Mouse (Mus musculus): ENCODE data around the gene Aunip.
A peak's percentile ranks its signal among the peaks of the same experiment; 100 is the strongest.

Gene Aunip

DNA sequence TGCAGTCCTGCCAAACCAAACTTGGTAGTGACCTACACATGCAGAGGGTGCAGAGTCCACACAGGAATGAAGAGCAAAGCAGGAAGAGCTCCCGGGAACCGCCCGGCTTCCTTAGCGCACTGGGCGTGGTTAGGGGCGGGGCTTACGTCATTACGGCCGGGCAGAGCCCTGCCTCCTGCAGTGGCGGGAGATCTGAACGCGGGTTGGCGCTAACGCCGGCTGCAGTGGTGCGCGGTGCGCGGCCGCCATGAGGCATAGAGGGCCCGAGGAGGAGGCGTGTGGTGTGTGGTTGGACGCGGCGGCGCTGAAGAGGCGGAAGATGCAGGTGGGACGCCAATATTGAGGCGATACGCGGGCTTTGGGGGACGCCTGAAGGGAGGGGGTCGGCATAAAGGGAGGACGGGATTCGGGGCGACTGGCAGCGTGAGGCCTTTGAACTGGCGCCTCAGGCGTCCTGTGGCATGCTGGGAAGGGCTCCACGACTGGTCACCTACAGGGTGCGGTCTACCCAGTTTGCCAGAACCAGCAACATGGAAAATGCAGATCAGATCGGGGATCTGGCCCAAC lies at the start of gene Aunip:
TSS of gene Aunip (plus strand) at position 155 of the 567 bp plus-strand sequence.
- DNase-seq (ENCODE audit: extremely low read depth, low read depth) = no peak

DNA sequence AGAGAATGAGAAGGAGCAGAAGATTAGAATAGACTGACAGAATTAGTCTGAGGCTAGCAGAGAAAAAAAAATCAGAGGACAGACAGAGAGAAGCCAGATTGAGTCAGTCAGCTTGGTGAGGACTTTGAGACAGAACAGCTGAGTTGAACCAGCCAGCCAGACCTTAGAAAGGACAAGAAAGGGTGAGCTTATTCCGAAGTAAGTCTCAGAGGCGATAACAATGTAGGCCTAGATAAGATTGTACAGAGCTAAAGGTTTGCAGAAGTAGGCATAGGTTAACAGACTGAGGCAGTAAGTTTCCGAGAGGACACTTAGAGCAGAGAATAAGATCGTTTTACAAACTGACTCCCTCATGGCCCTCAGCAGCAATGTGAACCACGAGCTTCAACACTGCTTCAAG lies 49.5 kb upstream of the Aunip start:
- no peak for DNase-seq (ENCODE audit: extremely low read depth, low read depth)

DNA sequence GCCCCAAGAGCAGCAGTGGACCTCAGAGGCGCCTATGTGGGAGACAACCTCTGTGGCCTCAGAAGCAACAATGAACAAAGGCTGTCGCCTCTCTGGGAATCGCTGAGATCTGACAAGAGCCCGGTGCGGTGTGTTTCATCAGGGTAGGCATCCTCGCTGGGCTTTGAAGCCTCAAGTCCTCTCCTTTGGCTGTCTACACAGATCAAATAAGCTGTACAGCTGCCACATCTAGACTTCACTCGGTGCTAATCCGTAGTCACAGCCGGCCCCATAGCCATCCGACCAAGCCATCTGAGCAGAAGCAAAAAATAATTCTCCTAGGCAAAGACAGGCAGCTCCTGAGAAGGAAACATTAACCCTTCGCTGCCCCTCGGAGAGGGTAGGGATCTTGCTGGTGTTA lies 45.0 kb upstream of the Aunip start:
- DNase-seq (ENCODE audit: extremely low read depth, low read depth) = no peak

DNA sequence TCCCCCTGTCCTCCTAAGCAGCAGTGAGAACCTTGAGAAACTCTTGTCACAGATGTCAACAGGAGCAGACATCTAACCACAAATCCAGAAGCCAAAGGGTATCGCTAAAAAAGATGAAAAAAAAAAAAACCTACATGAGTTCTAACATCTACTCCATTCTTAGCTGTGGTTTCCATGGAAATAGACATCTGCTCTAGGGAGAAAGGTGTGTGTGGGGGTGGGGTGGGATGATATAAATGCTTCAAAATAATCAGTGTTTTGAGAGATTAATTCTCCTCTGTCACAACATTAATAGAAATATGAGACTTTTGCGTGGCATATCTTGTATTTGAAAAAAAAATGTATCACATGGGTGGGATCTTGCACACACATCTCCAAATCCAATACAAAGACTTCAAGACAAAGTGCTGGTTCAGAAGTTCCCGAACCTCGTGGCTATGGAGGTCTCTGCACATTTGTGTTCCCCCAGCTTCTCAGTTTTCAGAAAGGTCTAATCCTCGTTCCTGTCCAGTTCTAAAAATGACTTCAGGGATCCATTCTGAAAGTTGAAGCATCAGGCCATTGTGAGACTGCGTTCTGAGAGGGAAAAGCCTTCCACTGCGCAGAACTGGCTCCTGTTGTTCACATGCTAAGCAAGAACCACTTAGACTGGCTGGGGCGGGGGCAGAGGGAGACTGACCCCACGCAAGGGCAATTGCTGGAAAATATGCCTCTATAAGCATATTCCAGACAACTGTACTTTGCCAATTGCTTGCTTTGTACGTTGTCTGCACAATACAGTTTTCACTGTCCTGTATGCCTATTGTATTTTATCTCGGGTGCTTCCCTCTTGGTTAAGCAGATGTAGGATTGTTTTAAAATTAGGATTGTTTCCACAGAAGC lies 44.2 kb upstream of the Aunip start:
- no peak for DNase-seq (ENCODE audit: extremely low read depth, low read depth)

DNA sequence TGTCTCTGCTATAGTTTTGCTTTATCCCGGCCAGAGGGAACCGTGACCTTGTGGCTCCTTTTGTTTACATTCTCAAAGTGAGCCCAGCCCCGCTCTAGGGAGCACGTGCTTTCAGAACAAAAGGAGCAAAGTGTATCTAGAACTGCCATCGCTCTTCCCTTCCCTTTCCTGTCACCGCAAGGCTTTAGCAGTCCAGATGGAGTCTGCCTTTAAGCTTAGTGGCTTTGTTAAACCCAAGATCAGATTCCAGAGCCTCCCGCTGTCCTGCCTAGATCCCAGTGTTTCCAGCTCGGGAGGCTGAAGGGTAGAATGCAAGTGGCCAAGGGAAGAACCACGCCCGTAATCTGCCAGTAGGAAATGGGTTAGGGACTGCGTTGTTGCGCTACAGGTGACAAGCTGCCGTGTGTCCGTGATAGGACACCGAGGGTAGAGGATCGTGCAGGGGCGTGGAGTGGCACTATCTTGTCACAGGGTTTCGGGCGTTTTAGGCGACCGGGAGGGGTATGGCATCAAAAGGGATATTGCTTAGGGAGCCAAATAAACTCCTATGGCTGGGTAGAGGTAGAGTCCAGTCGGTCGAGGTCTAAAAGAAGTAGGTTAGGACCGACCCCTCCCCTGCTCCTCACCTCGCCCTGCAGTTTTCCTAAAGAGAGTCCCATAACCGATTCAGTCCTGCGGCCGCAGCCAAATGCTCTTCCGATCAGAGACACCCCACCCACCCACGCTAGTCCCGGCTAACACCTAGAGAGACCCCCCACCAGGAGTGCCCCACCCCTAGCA lies 43.2 kb upstream of the Aunip start:
- peak; percentile 26 for DNase-seq (ENCODE audit: extremely low read depth, low read depth)

DNA sequence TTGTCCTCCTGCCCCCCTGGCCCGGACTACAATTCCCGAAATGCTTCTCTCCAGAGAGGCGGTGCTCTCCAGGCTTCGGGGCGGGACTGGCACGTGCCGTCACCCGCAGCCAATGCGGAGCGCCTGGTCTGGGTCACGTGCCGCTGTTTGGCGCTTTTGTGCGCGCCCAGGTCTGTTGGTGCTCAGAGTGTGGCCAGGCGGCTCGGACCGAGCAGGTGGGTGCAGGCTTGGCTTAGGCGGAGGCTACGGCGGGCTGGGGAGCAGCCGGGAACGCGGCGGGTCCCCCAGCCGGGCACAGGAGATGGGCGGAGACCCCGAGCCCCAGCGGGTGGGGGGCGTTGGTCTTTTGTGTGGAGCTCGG lies 42.6 kb upstream of the Aunip start, which contains the start of gene Stmn1:
TSS of gene Stmn1 (plus strand) at position 106 of the 361 bp plus-strand sequence.
- DNase-seq (ENCODE audit: extremely low read depth, low read depth) = peak; percentile 86

DNA sequence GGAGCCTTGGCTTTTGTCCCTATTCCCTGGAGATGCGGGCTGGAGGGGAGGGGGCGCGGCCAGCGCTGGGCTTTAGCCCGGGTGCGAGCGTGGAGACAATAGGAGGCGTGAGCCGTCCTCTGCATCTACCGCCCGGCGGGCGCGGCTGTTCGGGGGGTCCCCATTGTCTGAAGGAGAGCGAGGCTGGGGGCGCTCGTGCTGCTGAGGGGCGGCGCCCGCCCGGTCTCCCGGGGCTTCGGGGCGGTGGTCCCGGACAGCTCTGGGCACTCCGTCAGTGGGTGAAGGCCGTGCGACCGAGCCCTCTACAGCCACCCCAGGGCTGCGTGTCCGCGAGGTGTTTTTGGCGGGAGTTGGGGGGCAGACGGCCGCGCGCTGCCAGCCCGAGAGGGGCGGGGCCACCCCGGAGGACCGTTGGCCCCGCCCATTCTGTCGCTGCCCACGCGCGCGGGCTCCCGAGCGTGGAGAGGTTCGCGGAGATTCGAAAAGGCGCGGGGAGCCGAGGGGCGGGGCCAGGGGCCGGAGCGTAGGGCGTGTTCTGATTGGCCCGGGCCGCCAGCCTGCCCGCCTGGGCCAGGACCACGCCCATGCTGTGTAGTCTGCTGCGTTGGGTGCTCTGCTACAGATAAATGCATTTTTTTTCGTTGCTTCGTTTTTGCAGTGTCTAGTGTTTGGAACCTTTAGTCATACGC lies 42.1 kb upstream of the Aunip start:
- DNase-seq (ENCODE audit: extremely low read depth, low read depth) = peak; percentile 67

DNA sequence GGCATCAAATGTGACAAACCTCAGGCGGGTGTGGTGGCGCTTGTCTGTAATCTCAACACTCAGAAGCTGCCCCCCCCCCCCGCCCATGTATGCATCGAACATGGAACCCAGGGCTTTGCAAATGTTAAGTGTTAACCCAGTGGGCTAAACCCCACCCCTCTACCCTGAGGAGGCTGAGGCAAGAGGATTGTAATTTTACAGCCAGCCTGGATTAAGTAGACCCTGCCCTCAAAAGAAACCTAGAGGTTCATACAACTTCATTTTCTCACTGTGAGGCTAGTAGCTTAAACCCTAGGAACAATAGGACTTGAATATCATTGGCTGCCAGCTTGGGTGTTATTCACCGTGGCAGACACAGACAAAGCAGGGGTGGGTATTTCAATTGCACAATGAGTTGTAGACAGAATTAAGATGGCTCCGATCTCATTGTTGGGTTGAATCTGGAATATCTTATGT lies 41.4 kb upstream of the Aunip start:
- DNase-seq (ENCODE audit: extremely low read depth, low read depth) = no peak

DNA sequence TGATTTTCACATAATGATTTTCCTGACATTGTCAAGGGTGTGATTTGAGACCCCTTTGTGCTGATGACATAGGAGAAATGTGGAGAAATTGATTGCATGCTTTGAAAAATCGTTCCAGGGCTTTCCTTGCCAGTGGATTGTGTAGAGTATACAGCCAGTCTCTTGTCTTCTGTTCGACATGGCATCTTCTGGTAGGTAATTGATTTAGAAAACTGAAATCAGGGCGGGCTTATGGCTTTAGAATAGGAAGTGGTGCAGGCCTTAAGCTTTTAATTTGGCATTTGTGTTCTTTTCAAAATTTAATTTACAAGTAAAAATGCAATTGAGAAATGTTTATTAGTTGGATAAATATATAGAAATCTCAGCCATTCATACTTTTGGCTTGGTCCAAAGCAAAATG lies 40.8 kb upstream of the Aunip start:
- no peak for DNase-seq (ENCODE audit: extremely low read depth, low read depth)

DNA sequence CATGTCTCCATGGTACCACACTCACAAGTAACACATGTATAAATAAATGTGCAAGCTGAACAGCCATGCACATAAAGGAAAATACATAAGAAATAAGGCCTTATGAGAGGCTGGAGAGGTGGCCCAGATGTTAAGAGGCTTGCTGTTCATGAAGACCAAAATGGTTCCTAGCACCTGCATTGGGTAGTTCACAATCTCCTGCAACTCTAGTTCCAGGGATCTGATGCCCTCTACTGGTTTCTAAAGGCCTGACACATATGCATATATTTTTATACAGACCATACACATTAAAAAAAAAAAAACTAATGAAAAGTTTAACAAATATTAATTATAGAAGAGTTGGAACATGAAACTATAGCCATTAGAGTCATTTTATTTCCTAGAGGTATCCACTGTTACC lies 39.3 kb upstream of the Aunip start:
- no peak for DNase-seq (ENCODE audit: extremely low read depth, low read depth)

DNA sequence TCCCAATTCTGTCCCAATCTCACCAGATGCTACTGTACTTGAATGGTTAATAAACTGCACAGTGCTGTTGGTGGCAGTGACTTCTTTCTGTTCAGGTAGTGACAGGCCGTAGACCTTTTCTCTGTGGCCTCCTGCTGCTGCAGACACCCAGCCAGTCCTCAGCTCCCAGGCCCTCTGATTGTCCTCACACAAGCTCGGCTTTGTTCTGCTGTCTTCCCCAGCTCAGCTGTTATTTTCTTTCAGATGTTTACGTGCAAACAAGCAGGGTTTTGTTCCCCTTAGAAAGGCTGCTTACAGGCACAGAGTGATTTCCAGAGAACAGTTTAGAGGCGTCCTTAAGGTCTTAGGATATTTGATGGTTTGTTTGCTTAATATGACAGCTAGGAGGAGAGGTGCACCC lies 37.0 kb upstream of the Aunip start:
- DNase-seq (ENCODE audit: extremely low read depth, low read depth) = no peak

DNA sequence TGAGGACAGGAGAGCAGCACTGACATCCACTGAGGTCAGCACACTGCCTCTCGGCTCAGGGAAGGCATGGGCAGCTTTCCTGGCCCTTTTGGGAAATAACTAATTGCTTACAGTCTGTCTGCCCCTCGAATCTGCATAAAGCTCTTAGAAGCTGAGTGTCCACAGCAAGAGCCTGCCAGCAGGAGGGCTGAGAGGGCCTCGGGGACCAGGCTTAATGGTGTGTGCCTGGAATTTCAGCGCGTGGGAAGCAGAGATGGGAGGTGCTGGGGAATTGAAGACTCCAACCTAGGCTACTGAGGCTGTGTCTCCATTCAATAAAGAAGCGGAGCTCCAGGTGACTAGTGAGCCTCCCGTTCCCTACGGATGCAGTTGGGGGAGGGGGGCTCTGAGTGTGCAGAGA lies 36.6 kb upstream of the Aunip start:
- DNase-seq (ENCODE audit: extremely low read depth, low read depth) = no peak

DNA sequence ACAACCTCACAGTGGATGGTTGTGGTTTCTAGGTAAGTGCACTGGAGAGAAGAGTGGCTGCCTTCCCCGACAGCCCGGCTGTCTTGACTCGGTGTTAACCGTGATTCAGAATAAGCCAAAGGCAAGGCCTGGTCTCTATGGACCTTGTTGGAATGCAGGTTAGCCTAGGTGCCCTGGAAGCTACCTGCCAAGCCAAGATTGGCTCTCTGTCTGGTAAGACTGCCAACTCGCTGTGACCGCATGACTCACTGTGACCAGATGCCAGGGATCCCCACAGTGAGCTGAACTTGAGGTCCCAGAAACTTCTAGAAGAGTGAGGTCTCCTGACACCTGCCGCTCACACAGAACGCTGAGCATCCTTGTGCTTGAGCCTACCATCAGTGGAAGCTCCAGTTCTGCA lies 33.9 kb upstream of the Aunip start:
- DNase-seq (ENCODE audit: extremely low read depth, low read depth) = no peak

DNA sequence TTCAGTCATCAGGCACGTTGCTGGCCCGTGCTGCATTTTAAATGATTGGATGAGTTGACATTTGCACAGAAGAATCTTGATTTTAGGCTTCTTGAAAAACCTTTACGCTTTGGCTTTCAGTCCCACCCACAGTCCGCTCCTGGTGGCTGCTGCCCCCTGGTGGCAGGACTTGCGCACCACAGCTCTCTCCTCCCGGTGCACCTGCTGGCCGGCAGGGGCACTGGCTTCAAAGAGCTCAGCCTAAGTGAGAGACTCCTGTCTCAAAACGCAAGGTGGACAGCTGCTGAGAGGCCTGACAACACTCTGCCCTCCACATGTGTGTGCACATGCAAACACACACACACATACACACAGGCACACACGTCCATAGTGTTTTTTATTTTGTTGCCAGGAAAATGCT lies 32.8 kb upstream of the Aunip start:
- peak; percentile 56 for DNase-seq (ENCODE audit: extremely low read depth, low read depth)

DNA sequence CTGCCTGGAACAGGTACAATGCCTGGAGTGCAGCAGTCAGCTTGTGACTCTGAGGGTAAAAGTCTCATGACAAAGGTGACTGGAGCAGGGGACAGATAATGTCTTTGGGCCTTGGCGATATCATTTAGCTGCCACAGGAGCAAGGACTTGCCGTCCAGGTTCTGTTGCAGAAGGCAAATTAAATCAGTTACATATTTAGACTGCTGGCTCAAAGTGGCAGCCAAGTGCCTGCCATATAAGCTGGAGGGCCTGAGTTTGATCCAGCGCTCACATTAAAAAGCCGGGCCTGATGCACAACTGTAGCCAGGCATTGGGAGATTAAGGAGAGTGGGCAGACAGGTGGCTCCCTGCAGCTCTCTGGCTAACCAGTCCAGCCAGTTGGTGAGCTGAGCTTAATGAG lies 31.0 kb upstream of the Aunip start:
- DNase-seq (ENCODE audit: extremely low read depth, low read depth) = no peak

DNA sequence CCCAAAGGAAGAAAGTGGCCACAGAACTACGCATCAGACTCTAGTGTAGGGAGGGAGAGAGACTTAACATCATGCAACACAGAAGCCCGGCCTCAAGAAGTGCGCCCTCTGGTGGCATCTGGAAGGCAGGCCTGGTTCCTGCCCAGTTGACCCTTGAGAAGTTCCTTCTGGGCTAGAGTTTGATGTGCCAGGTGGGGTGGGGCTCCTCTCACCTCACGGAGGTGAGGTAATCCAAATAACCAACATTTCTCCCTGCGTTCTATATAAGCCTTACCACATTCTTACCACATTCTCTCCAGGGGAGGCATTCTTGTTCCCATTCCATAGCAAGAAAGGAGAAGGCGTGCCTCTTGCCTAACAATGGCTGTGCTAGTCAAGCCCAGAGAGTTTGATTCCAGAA lies 29.9 kb upstream of the Aunip start:
- no peak for DNase-seq (ENCODE audit: extremely low read depth, low read depth)

DNA sequence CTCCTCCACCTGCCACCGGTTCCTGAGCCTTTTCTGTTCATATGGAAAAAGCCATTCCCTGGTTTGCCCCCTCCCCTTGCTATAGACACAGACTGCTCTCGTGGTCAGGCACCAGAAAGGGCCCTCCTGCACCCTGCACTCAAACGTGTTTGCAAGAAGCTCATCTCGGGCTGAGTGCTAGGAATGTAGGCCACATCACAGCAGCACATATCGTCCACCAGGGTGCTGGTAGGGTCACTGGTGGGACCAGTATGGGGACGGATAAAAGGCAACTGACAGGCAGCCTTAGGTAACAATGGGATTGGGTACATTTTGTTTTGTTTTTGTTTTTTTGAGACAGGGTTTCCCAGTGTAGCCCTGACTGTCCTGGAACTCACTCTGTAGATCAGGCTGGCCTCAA lies 29.5 kb upstream of the Aunip start:
- no peak for DNase-seq (ENCODE audit: extremely low read depth, low read depth)

DNA sequence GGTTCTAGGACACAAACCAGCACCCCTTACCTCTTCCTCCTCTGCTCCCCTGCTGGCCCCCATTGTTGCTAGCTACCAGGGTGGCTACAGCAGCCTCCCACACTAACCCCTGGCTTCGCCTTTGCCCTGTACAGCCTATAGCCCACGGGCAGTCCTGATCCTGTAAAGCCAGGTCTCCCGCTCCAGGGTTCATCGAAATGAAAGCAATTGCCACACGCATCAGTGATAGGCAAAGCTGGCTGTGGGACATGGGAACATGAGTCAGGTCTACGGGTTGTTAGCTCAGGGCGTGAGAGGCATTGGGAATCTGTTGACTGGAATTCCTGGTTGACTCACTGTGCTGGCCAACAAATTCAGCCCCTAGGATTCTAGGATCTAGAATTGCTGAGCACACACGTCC lies 28.4 kb upstream of the Aunip start:
- no peak for DNase-seq (ENCODE audit: extremely low read depth, low read depth)

DNA sequence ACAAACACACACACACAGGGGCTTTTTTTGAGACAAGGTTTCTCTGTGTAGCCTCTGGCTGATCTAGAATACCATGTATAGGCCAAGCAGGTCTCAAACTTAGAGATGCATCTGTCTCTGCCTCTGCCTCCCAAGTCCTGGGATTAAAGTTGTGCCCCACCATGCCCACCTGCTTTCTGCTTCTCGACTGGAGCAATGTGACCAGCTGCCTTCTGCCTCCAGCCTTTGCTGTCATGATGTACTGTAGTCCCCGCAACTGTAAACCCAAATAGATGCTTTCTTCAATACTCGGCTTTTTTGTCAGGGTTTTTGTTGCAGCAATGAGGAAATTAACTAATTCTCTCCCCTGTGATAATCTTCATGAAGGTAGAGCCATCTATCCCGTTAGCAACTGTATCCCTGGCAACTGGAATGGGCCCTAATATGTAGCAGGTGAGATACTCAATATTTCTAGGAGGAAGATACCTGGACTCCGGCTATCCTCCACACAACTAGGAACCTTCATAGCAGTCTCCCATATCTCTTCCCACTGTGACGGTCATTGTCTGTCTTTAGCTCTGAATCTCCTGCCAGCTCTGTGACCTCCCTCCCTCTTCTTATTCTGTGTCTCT lies 27.6 kb upstream of the Aunip start:
- DNase-seq (ENCODE audit: extremely low read depth, low read depth) = no peak

DNA sequence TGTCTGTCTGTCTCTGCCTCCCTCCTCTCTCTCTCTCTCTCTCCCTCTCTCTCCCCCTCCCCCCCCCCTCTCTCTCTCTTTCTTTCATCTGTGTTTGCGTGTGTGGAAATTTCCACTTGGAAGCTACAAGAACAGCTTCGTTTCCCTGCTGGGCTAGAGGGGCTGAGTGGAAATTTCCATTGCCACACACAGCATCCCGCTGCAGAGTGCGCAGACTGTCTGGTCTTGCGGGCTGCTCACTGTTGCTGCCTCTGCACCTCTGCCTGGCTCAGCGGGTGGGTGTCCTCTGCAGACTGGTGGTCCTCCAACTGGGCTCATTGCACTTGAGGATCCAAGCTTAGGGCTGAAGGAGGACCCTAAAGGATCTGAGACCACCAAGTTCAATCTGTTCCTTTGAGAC lies 27.1 kb upstream of the Aunip start:
- DNase-seq (ENCODE audit: extremely low read depth, low read depth) = no peak

DNA sequence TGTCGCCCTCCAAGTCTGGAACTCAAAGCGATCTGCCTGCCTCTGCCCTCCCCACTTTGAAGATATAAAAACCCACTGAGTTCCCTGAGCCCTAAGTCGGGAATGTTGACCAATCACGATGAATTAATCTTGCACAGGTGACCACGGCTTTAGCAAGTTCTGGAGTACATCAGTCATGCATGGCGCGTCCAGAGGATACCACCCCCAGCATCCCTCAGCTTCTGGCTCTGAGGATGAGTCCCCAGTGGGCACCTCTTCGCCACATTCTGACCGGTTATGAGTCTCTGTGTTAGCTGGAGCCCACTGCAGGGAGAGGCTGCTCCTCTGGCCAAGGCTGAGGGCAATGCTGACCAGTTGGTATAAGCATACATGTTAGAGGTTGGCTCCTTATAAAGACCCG lies 26.6 kb upstream of the Aunip start:
- DNase-seq (ENCODE audit: extremely low read depth, low read depth) = no peak
